Mouse (Mus musculus) gastrocnemius, adult 18-20 months (tissue): Measurements from ENCODE around the gene Mageb18. TPM values are rescaled to one million over a fixed set of nuclear protein-coding genes. Genes with fewer than 3 reads are reported as not detected.
"Not testable (repeated sequence)": the region's sequence is repeated elsewhere in the genome, so short reads cannot be mapped to it uniquely, and the experiment has no call there.

Experiments
- DNase-seq: peaks from one replicate; pipeline ENCODE4 v3.0.0; 2021; ENCODE audit warnings: low spot score
- long read RNA-seq, 2 experiments: library from polyadenylated mRNA; stranded (forward); transcript quantifications; one replicate each; pipeline ENCODE4 v2.0.0; 2021
- total RNA-seq, 2 experiments: library from RNA; stranded (reverse); gene quantifications; 2 replicates each; pipeline ENCODE4 v1.2.3; 2021

The Mageb18 gene
- not detected for total RNA-seq
- long read RNA-seq, experiment 1 = 0 reads
- long read RNA-seq, experiment 2 = 0 reads

DNA sequence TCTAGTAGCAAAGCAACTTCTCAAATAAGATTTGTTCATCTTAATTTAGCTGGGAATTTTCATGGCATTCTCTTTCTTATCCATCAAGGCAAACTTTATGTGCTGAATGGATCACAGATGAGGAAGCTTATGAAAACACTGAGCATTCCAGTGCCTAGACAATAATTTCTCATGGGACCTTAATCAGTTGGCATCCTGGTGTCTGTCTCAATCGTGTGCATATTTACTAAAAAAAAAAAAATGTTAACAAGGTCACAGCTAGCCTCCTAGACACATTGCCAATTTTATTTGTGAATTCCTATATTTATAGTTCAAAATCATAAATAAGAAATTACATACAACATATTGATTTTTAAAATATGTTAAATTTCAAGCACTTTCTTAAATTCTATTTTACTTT is at the start of gene Mageb18:
Mageb18 (minus strand) TSS at position 101 of the 400 bp plus-strand sequence.
- DNase-seq = no peak

DNA sequence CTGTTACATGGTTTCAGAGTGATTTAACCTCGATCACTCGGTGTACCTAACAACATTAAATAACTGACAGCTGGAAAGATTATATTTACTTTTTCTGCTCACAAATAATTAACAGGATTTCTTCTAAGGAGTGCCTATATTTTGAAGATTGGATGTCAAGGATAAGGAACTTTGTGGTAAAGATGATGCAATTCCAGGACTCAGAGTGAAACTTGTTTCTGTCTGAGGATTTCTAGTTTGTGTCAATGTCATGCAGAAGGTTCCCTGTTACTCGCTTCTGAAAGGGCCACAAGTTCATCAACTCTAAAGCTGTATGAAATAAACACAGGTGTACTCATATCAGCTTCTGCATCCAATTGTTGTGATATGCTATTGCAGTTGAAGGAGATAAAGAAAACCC is 13.4 kb upstream of the Mageb18 start:
- DNase-seq = no peak

DNA sequence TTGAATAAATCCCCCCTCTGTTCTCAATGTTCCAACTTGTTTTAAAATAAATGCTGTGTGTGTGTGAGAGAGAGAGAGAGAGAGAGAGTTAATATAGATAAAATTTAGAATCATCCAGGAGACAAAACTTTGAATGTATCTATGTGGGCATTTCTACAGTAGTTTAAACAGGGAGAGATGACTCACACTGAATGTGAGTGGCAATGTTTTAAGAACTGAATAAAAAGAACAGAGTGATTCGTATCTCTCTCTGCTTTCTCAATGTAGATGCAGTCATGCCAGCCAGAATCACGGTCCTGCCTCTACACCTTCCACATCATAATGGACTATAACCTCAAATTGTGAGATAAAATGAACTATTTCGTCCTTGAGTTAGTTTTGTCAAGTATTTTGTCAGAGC is 11.1 kb upstream of the Mageb18 start:
- DNase-seq = no peak

DNA sequence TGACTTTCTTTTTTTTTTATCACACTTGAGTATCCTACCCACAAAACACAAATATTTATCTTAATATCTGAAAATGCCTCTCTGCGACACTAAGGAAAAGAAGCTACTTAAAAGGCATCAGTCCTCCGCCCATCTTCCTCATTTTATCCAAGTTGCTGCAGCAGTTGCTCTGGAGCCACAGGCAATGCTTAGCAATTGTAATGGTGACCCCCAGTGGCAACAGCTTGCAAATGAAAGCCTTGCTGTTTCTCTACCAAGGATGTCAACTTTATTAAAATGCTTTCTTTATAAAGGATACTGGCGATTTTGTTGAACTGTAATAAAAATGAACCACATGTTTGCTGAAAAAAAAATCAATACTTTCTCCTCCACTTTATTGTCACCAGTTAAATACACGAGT is 2.0 kb downstream of the Mageb18 start:
- DNase-seq = no peak

DNA sequence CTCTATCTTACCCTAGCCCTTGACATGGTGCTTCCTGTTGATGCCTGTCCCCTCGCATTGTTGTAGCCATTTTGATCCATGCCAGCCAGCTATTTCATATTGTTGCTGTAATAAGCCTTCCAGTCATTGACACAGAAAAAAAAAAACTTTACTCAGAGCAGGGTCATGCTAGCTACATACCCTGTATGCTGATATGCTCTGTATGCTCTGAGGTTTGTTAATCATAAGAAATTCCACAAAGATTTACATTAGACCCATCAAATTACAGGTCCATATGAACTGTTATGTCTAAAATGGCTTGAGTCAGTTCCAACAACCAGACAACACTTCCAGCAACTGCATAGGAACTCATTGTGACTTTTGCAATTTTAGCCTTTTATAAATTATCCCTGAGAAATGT is 71.5 kb downstream of the Mageb18 start:
- DNase-seq = no peak

- no peak for DNase-seq
These were observed 101.1 kb downstream of the Mageb18 start for GRCm38 (mm10) chrX:92498254-92498653.

DNA sequence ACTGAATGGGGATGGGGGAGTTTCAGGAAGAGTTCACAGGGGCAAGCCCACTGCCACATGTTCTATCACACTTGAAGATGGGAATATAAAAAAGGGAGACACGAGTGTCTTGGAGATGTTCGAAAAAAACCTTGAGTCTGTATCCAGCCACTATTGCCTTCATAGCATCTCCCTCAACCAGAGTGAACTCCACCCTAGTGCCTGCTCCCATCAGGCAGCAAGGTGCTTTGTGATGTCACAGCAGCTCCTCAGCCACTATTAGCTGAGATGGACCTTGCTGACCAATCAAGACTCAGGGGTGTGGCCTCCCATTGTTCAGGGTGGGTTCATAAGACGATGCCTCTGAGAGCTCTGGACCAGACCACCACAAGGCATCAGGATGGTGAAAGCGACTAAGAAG is 109.7 kb downstream of the Mageb18 start, which contains the start of gene Gm5941:
Gm5941 (plus strand) TSS at position 301 of the 400 bp plus-strand sequence.
- not testable (repeated sequence) for DNase-seq

DNA sequence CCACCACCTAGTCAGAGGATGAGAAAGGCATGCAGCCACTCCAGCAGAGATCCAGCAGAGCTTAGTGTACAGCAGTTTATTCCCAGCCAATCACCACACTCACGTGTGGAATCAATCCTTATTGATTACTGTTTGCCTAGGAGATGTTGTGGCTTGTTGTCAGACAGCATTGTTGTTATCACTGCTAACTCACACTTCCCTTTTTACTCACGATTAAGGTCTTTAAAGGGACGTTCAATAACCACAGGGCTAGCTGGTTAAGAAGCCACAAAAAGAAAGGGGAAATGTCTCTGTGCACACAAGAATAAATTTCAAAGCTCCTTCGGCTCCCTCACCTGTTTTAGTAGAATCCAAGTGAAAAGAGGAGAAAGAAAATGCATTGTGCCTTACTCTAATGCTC is 134.6 kb downstream of the Mageb18 start:
- no peak for DNase-seq

DNA sequence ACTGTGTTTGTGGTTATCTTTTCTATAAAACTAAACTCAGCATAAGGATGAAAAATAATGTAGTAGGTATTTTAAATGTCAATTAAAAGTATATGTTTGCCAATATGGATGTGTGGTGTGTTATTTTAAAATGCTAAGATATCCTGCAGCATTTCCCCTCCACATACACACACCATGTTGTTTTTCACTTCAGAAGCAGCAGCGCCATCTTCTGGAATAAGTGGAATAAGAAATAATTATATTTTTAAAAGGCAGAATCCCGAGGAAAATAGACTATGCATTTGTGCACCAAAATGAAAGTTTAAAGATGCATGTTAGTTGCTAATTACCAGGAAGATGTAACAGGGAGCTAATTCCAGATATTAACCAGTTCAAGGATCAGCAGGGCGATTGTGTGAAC is 138.9 kb downstream of the Mageb18 start:
- no peak for DNase-seq

DNA sequence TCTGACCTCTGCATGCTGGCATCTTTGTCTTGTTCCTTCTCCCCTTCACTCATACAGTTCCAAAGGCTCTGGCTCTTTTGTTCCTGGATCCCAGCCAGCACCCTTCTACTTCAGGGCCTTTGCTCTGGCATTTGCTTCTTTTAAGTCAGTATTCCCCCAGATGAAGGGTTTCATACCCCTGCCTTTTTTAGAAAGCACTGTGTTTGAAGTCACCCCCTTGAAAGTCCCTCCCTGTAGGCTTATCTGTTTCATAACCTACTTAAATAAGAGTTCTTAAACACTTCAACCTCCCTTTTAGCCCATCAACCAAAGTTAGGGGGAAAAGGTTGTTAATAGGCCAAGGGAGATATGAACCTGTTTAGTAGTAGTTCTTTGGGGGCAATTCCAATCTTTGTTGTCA is 212.0 kb downstream of the Mageb18 start:
- DNase-seq = no peak

DNA sequence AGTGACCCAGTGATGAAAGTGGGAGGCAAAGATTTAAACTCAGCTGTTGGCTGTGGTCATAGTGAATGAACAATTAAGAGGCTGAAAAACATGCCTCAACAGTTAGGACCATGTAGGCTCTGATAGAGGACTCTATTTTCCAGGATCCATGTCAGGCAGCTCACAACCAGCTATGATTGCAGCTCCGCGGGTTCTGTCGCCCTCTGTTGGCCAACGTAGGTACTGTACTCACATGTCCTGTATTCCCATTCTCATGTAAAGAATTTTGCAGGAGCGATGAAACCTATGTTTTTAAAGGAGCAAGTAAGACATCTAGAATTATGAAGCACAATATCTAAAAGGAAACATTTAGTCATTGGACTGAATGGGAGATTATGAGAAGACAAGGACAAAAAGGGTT is 256.4 kb downstream of the Mageb18 start:
- peak; percentile 1 for DNase-seq

GRCm38 (mm10) chrX:92340906-92341305 is 258.5 kb downstream of the Mageb18 start:
- DNase-seq = no peak

DNA sequence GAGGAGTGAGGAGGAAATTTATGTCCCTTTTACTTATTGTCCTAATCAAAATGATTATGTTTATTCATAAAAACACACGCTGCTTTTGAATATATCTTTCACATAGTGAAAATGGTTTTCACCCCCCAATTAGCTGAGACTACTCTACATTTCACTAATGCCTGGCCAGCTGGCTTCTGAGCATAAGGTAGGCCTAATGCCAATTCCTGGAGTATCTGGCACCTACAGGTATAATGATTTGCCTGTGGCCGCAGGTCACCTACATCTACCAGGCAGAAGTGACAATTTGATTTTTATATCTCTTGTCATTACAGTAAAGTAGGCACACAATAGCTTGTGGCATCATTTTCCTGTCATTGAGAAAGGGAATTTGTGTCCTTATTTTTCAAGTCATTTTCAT is 259.8 kb downstream of the Mageb18 start:
- no peak for DNase-seq

DNA sequence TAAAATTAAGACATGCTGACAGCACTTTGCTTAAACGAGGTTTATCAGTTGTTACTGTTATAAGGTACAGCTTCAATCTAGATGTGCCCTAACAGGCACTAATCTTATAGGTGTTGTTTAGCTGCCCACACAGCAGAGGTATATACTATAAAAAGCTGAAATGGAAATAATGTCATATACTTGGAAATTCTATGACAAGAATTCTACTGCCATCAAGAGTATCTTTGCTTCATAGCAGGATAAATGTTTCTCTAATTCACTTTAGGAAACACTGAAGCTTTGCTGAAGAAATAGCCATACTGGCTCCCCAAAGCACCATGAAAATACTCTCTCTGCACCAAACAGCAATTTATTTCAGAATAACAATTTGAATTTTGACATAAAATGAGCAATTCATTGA is 265.9 kb downstream of the Mageb18 start:
- DNase-seq = no peak

- no peak for DNase-seq
These were observed 275.8 kb downstream of the Mageb18 start for GRCm38 (mm10) chrX:92323599-92323998.

- DNase-seq = no peak
These were observed 318.8 kb downstream of the Mageb18 start for GRCm38 (mm10) chrX:92280619-92281018.

Other genes starting within 250 kb of the Mageb18 start
- not detected for gene Gm5941, start 109.6 kb downstream of the Mageb18 start, total RNA-seq